Mouse (Mus musculus) embryonic facial prominence, embryonic 13.5 days (tissue): ENCODE data around the gene Nrap. TPM values are rescaled to one million over a fixed set of nuclear protein-coding genes. Genes with fewer than 3 reads are reported as not detected.

ENCODE experiments used
- ATAC-seq: fragments of 200-750 bp; cut with Nextera tagmentation; 2 replicates; pipeline ENCODE4 v1.8.0; 2017; ENCODE audit warnings: low read depth; ENCODE audit not compliant: insufficient number of reproducible peaks, insufficient read depth, low FRiP score, low TSS enrichment
- H3K27ac ChIP-seq: fragments of 300-500 bp; sonication (generic); 2 replicates; pipeline ENCODE4 v1.5.1; 2015; ENCODE audit warnings: moderate library complexity, mild to moderate bottlenecking, inconsistent platforms
- H3K27me3 ChIP-seq: fragments of 300-500 bp; sonication (generic); 2 replicates; pipeline ENCODE4 v1.6.1; 2015; ENCODE audit warnings: mild to moderate bottlenecking, inconsistent platforms
- H3K36me3 ChIP-seq: fragments of 300-500 bp; sonication (generic); 2 replicates; pipeline ENCODE4 v1.6.1; 2015; ENCODE audit warnings: mild to moderate bottlenecking, inconsistent platforms
- H3K4me1 ChIP-seq: fragments of 300-500 bp; sonication (generic); 2 replicates; pipeline ENCODE4 v1.6.1; 2015; ENCODE audit warnings: inconsistent platforms
- H3K4me2 ChIP-seq: fragments of 300-500 bp; sonication (generic); 2 replicates; pipeline ENCODE4 v1.6.1; 2015; ENCODE audit warnings: moderate library complexity, mild to moderate bottlenecking, inconsistent platforms
- H3K4me3 ChIP-seq: fragments of 300-500 bp; sonication (generic); 2 replicates; pipeline ENCODE4 v1.5.1; 2015; ENCODE audit warnings: mild to moderate bottlenecking, inconsistent platforms
- H3K9ac ChIP-seq: fragments of 300-500 bp; sonication (generic); 2 replicates; pipeline ENCODE4 v1.6.1; 2015; ENCODE audit warnings: mild to moderate bottlenecking, inconsistent platforms
- H3K9me3 ChIP-seq: fragments of 300-500 bp; sonication (generic); 2 replicates; pipeline ENCODE4 v1.6.1; 2016; ENCODE audit warnings: inconsistent platforms
- WGBS: fragments of 180-500 bp; shearing (Covaris S2); methylation state at CpG from one replicate; pipeline ENCODE4 v1.1.7; 2015; ENCODE audit warnings: mixed read lengths; 5-methylcytosine and 5-hydroxymethylcytosine counted together
- polyA plus RNA-seq: library from polyadenylated mRNA; unstranded; fragments of >200 nt; fragmentation: Nextera tagmentation; extraction: Ambion mirVana; gene quantifications from 2 replicates; pipeline ENCODE4 v1.2.1, GENCODE M21; 2015

Gene Nrap
- 0.10 and 0.65 TPM in 2 replicates for polyA plus RNA-seq

DNA sequence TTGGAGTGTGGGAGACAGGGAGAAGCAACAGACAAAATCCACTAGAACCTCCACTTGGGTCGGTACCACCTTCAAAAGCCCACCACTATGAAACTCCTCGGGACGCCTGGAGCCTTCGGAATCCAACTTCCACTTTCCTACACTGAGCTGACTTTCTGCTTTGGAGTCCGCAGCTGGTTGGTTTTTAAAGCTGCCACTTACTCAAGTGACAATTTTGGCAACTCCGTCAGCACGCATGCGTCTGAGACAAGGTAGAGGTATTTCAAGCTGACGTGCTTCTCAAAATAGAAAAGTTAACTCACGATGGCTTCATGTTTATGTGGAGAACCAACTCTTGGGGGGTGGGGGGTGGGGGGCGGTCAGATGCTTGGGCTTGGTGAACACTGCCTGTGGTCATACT, at the start of gene Nrap:
Nrap (minus strand) TSS at position 159 of the 400 bp plus-strand sequence.
- no peak within 1 kb of the TSS for H3K9ac ChIP-seq
- no peak within 1 kb of the TSS for H3K4me2 ChIP-seq
- no peak within 1 kb of the TSS for H3K4me3 ChIP-seq
- no peak for ATAC-seq
- H3K27me3 ChIP-seq = peaks cover 2% of the 10 kb centered on the region
- no peaks in the 10 kb centered on the region for H3K9me3 ChIP-seq
- no peak within 1 kb of the TSS for H3K27ac ChIP-seq
- H3K4me1 ChIP-seq = no peaks in the 10 kb centered on the region
- H3K36me3 ChIP-seq = no peaks in the 10 kb centered on the region
- 83% methylated on average over 11 of the region's 11 CpGs for WGBS

DNA sequence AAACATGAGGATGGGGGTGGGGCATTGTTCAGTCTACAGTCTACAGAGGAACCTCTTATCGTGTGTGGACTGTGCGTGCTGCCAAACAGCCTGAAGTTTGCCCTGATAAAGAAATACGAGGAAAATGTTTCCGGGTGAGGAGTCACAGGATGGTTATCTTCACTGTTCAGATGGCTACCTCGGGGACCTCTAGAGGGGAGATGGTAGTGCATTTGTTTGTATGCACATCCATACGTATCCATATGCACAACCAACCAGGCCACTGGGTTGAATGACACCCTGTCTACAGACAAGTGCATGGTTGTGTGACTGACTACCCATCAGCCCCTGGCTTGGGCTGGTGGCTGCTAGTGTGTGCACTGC, 49.2 kb upstream of the Nrap start:
- WGBS = 91% methylated on average over 6 of the region's 6 CpGs
- Histone ChIP-seq H3K9me3 (no peaks in the 10 kb centered on the region), H3K27ac (no peak overlapping the region), H3K4me3 (no peak overlapping the region), H3K4me2 (no peak overlapping the region), H3K36me3 (peaks cover 27% of the 10 kb centered on the region), H3K4me1 (peaks cover 11% of the 10 kb centered on the region; the same call in 1 of the 2 replicates), H3K27me3 (no peaks in the 10 kb centered on the region), H3K9ac (no peak overlapping the region)
- no peak for ATAC-seq

DNA sequence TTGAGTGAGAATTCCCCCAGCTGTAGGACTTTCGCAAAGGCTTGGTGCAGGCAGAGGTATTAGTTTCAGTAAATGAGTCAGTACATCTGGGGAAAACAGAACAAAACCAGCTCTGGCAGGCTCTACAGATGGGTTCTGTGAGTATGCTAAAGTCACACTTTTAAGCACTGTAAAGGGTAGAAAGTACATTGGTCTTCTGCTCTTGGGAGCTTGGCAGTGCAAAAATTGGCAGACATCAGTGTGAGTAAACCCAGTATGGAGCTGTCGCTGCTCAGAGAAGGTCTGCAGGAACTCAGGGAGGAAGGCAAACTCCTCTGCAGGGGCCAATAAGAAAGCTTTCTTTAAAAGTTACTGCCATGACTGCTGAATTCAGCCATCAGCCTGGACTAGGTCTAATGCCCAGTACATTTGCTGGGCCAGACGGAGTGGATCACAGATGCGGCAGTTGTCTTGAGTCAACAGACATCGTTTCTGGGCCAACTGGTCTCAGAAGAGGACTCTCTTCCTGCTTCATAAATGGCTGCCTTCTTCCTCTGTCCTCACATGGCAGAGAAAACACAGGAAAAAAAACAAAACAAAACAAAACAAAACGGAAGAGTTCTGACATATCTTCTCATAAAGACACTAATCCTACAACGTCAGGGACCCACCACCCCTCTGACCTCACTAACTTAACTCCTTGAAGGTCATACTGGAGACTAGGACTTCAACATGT, 48.7 kb upstream of the Nrap start:
- H3K9me3 ChIP-seq = no peaks in the 10 kb centered on the region
- H3K9ac ChIP-seq = no peak overlapping the region
- 77% methylated on average over 7 of the region's 7 CpGs for WGBS
- no peak overlapping the region for H3K4me3 ChIP-seq
- H3K4me2 ChIP-seq = no peak overlapping the region
- peak overlapping the region; percentile 39 for H3K27ac ChIP-seq
- no peak for ATAC-seq
- peaks cover 30% of the 10 kb centered on the region for H3K36me3 ChIP-seq
- no peaks in the 10 kb centered on the region for H3K27me3 ChIP-seq
- peaks cover 9% of the 10 kb centered on the region; the same call in 1 of the 2 replicates for H3K4me1 ChIP-seq

DNA sequence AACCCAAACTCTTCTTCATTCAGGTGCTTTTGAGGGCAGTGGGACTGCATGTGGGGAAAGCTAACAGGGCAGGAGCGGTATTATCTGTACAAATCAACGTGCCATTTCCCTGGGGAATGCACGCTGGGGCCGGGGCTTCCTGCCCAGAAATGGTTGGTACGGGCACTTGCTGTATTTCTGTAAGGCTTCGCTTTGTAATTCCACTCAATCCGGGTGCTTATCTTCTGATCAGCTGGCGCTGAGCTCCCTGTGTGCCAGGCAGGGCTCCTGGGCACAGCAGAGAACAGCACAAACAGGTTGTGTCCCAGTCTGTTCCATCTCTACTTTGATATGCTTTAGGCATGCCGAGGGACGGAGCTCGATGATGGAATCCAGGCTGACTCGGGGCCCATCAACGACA, 46.5 kb upstream of the Nrap start:
- peaks cover 30% of the 10 kb centered on the region for H3K36me3 ChIP-seq
- H3K27ac ChIP-seq = no peak overlapping the region
- 73% methylated on average over 13 of the region's 13 CpGs for WGBS
- H3K27me3 ChIP-seq = no peaks in the 10 kb centered on the region
- no peak overlapping the region for H3K9ac ChIP-seq
- no peaks in the 10 kb centered on the region for H3K9me3 ChIP-seq
- no peak for ATAC-seq
- H3K4me2 ChIP-seq = no peak overlapping the region
- no peak overlapping the region for H3K4me3 ChIP-seq
- H3K4me1 ChIP-seq = peaks cover 16% of the 10 kb centered on the region

DNA sequence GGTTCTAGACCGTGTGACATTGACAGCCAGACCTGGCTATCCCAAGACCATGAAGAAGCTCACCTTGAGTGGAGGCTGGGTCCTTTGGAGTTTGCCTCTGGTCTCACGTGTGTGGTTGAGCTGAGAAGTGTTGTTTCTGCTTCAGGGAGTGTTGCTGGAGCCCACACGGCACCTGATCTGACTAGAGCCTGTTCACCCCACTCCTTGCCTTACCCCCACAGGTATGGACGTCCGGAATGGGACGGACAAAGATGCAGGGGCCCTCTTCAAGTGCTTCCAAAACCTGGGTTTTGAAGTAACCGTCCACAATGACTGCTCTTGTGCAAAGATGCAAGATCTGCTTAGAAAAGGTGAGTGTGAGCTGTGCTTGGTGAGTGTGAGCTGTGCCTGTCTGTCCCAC, 43.7 kb upstream of the Nrap start:
- no peak for ATAC-seq
- no peak overlapping the region for H3K4me3 ChIP-seq
- WGBS = 86% methylated on average over 7 of the region's 7 CpGs

DNA sequence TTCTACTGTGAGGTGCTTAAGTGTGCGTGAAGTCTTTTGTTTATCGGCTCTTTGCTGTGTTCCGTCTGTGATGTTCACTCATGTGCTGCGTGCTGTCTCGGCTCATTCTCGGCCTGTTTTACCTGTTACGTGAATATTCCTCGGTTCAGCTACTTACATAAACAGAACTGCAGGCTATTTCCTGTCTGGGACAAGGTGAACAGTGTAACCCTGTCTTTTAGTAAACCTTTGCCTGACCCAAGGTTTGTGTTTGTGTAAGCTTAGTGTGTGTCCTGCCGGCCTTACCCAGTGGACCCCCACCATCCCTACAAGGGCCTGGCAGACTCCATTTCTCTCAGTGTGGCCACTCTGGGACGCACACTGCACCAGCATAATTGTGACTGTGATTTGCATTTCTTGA, 42.9 kb upstream of the Nrap start:
- Histone ChIP-seq H3K4me1 (peaks cover 20% of the 10 kb centered on the region), H3K9ac (no peak overlapping the region), H3K4me2 (no peak overlapping the region), H3K9me3 (no peaks in the 10 kb centered on the region), H3K27ac (no peak overlapping the region), H3K27me3 (no peaks in the 10 kb centered on the region), H3K4me3 (no peak overlapping the region), H3K36me3 (peaks cover 20% of the 10 kb centered on the region; the same call in 1 of the 2 replicates)
- no peak for ATAC-seq
- WGBS = 54% methylated on average over 10 of the region's 10 CpGs

More for the DNA sequence above, 43.7 kb upstream of the Nrap start:
- H3K36me3 ChIP-seq = peaks cover 20% of the 10 kb centered on the region; the same call in 1 of the 2 replicates
- H3K9ac ChIP-seq = no peak overlapping the region
- H3K27ac ChIP-seq = no peak overlapping the region
- H3K4me1 ChIP-seq = peaks cover 20% of the 10 kb centered on the region
- H3K27me3 ChIP-seq = no peaks in the 10 kb centered on the region
- H3K4me2 ChIP-seq = no peak overlapping the region
- H3K9me3 ChIP-seq = no peaks in the 10 kb centered on the region

DNA sequence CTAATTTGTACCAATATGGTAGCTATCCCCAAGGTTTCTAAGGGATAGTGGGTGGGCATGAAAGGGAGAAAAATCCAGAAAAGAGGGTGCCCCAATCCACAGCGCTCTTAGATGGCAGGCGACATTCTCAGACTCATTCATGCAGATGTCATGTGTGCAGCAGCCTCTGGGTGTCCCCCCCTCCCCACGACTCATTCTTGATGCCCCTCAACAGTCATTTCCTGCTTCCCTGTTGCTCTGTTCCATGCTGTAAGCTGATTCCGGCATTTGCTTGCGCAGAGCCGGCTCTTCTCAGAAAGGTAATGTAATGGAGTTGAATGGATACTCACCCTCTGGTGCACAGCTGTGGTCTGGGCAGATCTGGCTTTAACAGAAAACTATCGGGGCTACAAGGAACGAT, 40.5 kb upstream of the Nrap start:
- peaks cover 10% of the 10 kb centered on the region; the same call in 1 of the 2 replicates for H3K36me3 ChIP-seq
- H3K4me1 ChIP-seq = peaks cover 28% of the 10 kb centered on the region
- H3K9ac ChIP-seq = no peak overlapping the region
- no peaks in the 10 kb centered on the region for H3K9me3 ChIP-seq
- H3K4me3 ChIP-seq = no peak overlapping the region
- 42% methylated on average over 8 of the region's 8 CpGs for WGBS
- H3K27ac ChIP-seq = no peak overlapping the region
- H3K27me3 ChIP-seq = no peaks in the 10 kb centered on the region
- H3K4me2 ChIP-seq = no peak overlapping the region
- ATAC-seq = no peak

DNA sequence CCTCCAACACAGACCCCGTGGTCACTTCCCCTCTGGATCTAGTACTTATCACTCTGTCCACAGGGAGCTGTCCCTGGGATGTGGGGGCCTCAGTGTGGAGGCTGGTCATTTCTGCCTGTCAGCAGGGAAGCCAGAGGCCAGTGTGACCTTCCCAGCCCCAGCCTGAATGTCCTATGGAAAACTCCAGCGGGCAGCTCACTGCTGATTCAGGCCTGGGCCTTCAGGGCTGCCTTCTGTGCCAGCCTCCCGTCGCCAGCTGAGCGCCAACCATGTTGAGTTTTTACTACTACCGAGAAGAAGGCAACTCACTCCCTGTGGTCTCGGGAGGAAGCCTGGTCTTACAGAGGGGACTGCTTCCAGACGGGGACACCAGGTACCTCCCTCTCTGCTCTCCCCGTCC, 35.7 kb upstream of the Nrap start:
- Histone ChIP-seq H3K4me1 (peaks cover 39% of the 10 kb centered on the region), H3K4me3 (no peak overlapping the region), H3K36me3 (no peaks in the 10 kb centered on the region), H3K4me2 (no peak overlapping the region), H3K9me3 (no peaks in the 10 kb centered on the region), H3K27ac (no peak overlapping the region; the same call in 1 of the 2 replicates), H3K27me3 (no peaks in the 10 kb centered on the region), H3K9ac (no peak overlapping the region)
- WGBS = 63% methylated on average over 9 of the region's 9 CpGs
- no peak for ATAC-seq

DNA sequence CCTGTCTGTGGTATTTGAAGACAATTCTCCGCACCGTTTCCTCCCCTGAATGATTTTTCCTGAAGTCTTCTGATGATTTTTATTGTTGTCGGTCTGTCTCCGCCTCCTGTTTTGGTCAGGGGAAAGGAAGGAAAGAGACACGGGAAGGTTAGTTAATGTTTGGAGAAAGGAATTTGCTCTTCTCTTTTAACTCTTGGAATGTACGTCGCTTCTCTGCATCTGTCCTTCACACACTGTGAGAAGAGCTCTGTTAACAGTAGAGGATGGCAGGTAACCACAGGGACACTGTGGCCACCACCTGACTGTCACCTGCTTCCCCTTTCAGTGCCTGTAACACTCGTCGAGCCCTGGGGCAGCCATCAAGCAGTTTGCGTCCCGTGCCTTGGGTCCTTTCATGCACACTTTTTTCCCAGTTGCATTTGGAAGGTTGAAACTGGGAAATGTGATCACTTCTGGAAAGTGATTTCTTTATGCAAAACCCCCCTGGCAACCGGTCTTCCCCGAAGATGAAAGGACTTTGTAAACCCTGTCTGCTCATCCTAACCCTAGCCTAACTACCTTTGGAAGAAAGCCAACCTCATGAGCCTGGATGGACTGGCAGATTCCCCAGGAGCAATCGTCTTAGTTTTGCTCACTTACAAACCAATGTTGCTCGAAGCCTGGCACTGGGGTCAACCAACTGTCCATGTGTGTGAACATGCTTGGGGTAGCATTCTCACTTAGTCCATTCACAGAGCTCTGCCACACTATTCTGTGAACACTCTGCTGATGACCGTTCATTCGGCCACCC, 35.0 kb upstream of the Nrap start:
- no peak overlapping the region for H3K9ac ChIP-seq
- ATAC-seq = no peak
- no peaks in the 10 kb centered on the region for H3K27me3 ChIP-seq
- no peak overlapping the region for H3K4me3 ChIP-seq
- no peaks in the 10 kb centered on the region for H3K9me3 ChIP-seq
- no peak overlapping the region for H3K4me2 ChIP-seq
- 70% methylated on average over 17 of the region's 17 CpGs for WGBS
- peaks cover 36% of the 10 kb centered on the region for H3K4me1 ChIP-seq
- H3K27ac ChIP-seq = no peak overlapping the region
- no peaks in the 10 kb centered on the region for H3K36me3 ChIP-seq

DNA sequence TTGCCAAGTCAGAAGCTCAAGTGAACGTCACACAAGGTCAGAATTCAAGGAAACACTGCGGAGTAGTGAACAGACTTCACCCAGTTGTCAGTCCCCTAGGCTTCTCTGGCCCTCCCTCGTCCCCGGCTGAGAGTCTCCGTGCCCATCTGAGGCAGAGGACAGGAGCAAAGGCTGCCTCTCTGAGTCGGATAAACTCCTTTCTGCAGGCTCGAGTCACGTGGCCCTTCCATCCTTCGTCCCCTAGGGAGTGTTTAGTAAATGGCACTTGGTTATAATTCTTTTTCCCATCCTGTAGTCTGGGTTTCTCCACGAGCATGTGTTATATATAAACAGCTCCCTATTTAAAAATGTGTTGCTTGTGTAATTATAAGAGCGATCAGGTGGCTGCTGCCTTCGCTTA, 33.5 kb upstream of the Nrap start:
- Histone ChIP-seq H3K36me3 (no peaks in the 10 kb centered on the region), H3K4me3 (no peak overlapping the region), H3K4me2 (peak overlapping the region; percentile 42; the same call in 1 of the 2 replicates), H3K9me3 (no peaks in the 10 kb centered on the region), H3K9ac (no peak overlapping the region), H3K27me3 (no peaks in the 10 kb centered on the region), H3K4me1 (peaks cover 41% of the 10 kb centered on the region), H3K27ac (no peak overlapping the region)
- ATAC-seq = no peak
- WGBS = 45% methylated on average over 12 of the region's 12 CpGs

DNA sequence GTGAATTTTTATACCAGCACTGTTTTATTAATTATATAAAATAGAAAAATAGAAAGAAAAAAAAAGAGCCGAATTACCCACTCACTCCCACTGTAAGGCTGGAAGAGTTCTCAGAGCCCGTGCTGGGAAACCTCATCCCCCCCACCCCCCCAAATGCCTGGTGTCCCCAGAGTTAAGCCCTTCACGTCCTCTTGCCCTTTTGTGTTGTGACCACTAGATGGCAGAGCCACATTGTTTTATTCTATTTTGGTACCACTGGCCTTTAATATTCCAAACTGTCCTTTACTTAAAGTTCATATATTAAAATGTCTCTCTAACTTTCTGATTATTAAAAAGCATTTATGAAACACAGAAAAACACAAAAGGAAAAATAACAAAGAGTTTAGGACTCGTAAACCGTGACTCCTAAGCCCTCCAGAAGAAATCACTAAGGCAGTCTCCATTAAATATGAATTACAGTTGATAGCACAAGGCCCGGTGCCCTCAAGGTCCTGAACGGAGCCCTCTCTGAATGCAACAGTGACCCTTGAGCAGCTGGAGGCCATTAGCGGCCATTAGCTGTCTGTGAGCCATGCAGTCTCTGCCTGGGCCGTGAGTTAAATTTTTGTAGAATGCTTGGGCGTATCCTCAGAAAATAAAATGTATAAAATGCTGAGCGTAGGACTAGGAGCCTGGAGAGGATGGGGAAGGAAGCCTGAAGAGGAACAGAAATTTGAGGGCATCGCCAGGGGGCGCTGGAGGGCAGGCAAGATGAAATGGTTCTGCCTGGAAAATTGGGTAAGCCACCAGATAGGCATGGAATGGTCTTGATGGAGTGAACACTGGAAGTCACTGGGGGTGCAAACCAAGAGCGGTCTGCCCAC, 32.9 kb upstream of the Nrap start:
- WGBS = 22% methylated on average over 14 of the region's 14 CpGs
- no peak overlapping the region for H3K27ac ChIP-seq
- peak overlapping the region; percentile 42 for H3K4me2 ChIP-seq

More for the DNA sequence above, 32.9 kb upstream of the Nrap start:
- Histone ChIP-seq H3K36me3 (no peaks in the 10 kb centered on the region), H3K4me3 (no peak overlapping the region), H3K4me1 (peaks cover 41% of the 10 kb centered on the region), H3K9me3 (no peaks in the 10 kb centered on the region), H3K9ac (no peak overlapping the region), H3K27me3 (no peaks in the 10 kb centered on the region)
- ATAC-seq = 0 out of 2 replicates have a peak, but pooled peaks have one; percentile 11
